Mouse (Mus musculus) hindbrain, embryonic 16.5 days (tissue): ENCODE results near the gene H2-M10.5. TPM values are rescaled to one million over a fixed set of nuclear protein-coding genes. Genes with fewer than 3 reads are reported as not detected.
"Not testable (repeated sequence)": the region's sequence is repeated elsewhere in the genome, so short reads cannot be mapped to it uniquely, and the experiment has no call there.

Experiments
- ATAC-seq: fragments of 200-750 bp; cut with Nextera tagmentation; 2 replicates; pipeline ENCODE4 v1.8.0; 2017; ENCODE audit warnings: moderate TSS enrichment, moderate library complexity
- H3K27ac ChIP-seq: fragments of 300-500 bp; sonication (generic); 2 replicates; pipeline ENCODE4 v1.5.1; 2014; ENCODE audit warnings: low read depth, mild to moderate bottlenecking, control low read depth, low read length, moderate library complexity
- H3K27me3 ChIP-seq: fragments of 300-500 bp; sonication (generic); replicated peaks from 2 replicates; pipeline ENCODE4 v1.6.1; 2014; ENCODE audit warnings: low read length; ENCODE audit not compliant: control insufficient read depth, insufficient read depth
- H3K36me3 ChIP-seq: fragments of 300-500 bp; sonication (generic); 2 replicates; pipeline ENCODE4 v1.6.1; 2014; ENCODE audit warnings: mild to moderate bottlenecking, low read length, moderate library complexity, mixed read lengths; ENCODE audit not compliant: control insufficient read depth, insufficient read depth
- H3K4me1 ChIP-seq: fragments of 300-500 bp; sonication (generic); 2 replicates; pipeline ENCODE4 v1.6.1; 2014; ENCODE audit warnings: low read depth, low read length; ENCODE audit not compliant: control insufficient read depth, insufficient read depth
- H3K4me2 ChIP-seq: fragments of 300-500 bp; sonication (generic); 2 replicates; pipeline ENCODE4 v1.6.1; 2014; ENCODE audit warnings: mild to moderate bottlenecking, low read length, control low read depth, moderate library complexity
- H3K4me3 ChIP-seq: fragments of 300-500 bp; sonication (generic); 2 replicates; pipeline ENCODE4 v1.5.1; 2014; ENCODE audit warnings: mild to moderate bottlenecking, low read length, control low read depth, moderate library complexity
- H3K9ac ChIP-seq: fragments of 300-500 bp; sonication (generic); 2 replicates; pipeline ENCODE4 v1.6.1; 2014; ENCODE audit warnings: low read depth, mild to moderate bottlenecking, control low read depth, low read length, moderate library complexity
- H3K9me3 ChIP-seq: fragments of 300-500 bp; sonication (generic); 2 replicates; pipeline ENCODE4 v1.6.1; 2014; ENCODE audit warnings: mild to moderate bottlenecking, low read length, moderate library complexity; ENCODE audit not compliant: control insufficient read depth
- WGBS: fragments of 180-500 bp; shearing (Covaris S2); extraction: QIAGEN DNeasy Blood & Tissue Kit; methylation state at CpG from one replicate; pipeline ENCODE4 v1.1.7; 2014; 5-methylcytosine and 5-hydroxymethylcytosine counted together
- polyA plus RNA-seq: library from polyadenylated mRNA; unstranded; fragments of >200 nt; fragmentation: Nextera tagmentation; extraction: Ambion mirVana; gene quantifications from 2 replicates; pipeline ENCODE4 v1.2.1, GENCODE M21; 2015

H2-M10.5 gene
- polyA plus RNA-seq, 1 experiment from 2014 or later: not detected

DNA sequence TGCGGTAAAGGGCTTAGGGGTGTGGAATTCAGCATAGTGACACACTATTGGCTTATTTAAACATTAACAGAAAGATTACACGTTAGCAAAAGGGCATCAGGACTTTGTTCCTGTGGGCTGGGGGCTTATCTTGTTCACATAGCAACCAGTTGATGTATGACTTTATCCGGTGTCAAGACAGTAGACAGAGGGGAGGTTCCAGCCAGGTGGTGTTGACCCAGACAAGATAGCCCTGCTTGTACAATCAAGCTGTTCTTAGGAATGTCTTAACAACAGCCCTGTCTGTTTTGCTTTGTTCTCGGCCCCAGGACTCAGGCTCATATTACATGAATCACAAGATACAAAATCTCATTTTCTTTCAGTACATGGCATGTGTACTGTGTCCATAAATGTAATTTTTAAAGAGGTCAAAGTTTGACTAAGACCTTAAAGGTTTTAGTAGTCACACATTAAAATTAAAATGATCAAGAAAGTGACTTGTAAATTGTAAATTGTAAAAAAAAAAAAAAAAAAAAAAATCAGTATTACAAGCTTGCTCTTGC is 27.3 kb downstream of the H2-M10.5 start:
- not testable (repeated sequence) for H3K4me3 ChIP-seq, ATAC-seq, H3K9me3 ChIP-seq, H3K4me1 ChIP-seq, H3K9ac ChIP-seq, H3K27ac ChIP-seq, H3K4me2 ChIP-seq, H3K27me3 ChIP-seq, H3K36me3 ChIP-seq
- WGBS: 79% methylated on average over 4 of the region's 4 CpGs

DNA sequence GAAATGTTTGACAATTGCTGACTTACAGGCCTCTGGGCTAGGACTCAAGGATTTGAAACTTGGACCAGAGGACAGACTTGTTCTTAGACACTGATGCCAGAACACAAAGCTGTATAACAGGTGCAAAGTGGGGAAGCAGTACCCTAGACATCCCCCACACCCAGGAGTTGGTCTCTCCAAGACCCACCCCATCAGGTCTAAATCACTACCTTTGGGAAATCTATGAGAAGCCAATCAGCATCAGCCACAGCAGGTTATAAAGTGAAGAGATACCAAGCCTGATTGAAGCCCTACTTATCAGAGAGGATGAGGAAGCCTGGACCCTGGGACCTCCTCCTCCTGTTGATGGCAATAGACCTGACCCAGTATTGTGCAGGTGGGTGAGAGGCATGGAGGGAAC is 39.2 kb downstream of the H2-M10.5 start, which contains the start of gene H2-M10.6:
Gene H2-M10.6 (plus strand): TSS at position 301 of the 400 bp plus-strand sequence.
- H3K4me3 ChIP-seq: no peak within 1 kb of the TSS
- no peak for ATAC-seq

GRCm38 (mm10) chr17:36824005-36824404 is 51.3 kb downstream of the H2-M10.5 start:
- no peak for ATAC-seq
- no peaks in the 10 kb centered on the region for H3K9me3 ChIP-seq
- H3K36me3 ChIP-seq: no peaks in the 10 kb centered on the region
- no peak overlapping the region for H3K9ac ChIP-seq
- no peak overlapping the region for H3K4me2 ChIP-seq
- H3K27me3 ChIP-seq: no peaks in the 10 kb centered on the region
- H3K4me1 ChIP-seq: no peaks in the 10 kb centered on the region
- H3K4me3 ChIP-seq: no peak overlapping the region
- H3K27ac ChIP-seq: no peak overlapping the region

More for the DNA sequence above, 39.2 kb downstream of the H2-M10.5 start, which contains the start of gene H2-M10.6:
- no peaks in the 10 kb centered on the region for H3K36me3 ChIP-seq
- H3K4me1 ChIP-seq: no peaks in the 10 kb centered on the region
- no peak within 1 kb of the TSS for H3K27ac ChIP-seq
- no peak within 1 kb of the TSS for H3K9ac ChIP-seq
- H3K27me3 ChIP-seq: no peaks in the 10 kb centered on the region
- H3K4me2 ChIP-seq: no peak within 1 kb of the TSS
- H3K9me3 ChIP-seq: no peaks in the 10 kb centered on the region

DNA sequence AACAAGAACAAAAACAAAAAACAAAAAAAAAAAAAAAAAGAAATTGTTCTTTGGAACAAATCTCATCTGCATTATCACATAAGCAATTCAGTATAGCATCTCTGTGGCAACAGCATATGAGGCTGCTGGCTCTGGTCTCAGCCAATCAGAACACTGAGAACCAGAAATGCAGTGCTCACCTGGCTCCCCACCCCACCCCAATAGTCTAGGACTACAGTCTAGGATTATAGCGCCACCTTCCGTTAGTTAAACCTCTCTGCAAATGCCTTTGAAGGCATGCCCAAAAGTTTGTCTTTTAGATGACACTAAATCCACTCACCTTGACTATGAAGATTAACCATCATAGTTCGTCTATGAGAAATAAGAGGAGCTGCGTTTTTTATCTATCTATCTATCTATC is 52.8 kb downstream of the H2-M10.5 start:
- H3K4me3 ChIP-seq: no peak overlapping the region
- no peak overlapping the region for H3K27ac ChIP-seq
- no peaks in the 10 kb centered on the region for H3K36me3 ChIP-seq
- H3K9me3 ChIP-seq: no peaks in the 10 kb centered on the region
- no peaks in the 10 kb centered on the region for H3K27me3 ChIP-seq
- peak; percentile 83 for ATAC-seq
- H3K4me1 ChIP-seq: no peaks in the 10 kb centered on the region
- peak overlapping the region; percentile 50 for H3K4me2 ChIP-seq
- WGBS: 30% methylated on average over 4 of the region's 4 CpGs
- H3K9ac ChIP-seq: no peak overlapping the region

Other genes starting within 250 kb of the H2-M10.5 start
- not detected in 2 replicates for gene H2-M11, start 225.8 kb upstream of the H2-M10.5 start, polyA plus RNA-seq
- gene H2-M9, start 130.2 kb upstream of the H2-M10.5 start, polyA plus RNA-seq: not detected in 2 replicates
- gene H2-M1, start 100.7 kb upstream of the H2-M10.5 start, polyA plus RNA-seq: not detected in 2 replicates
- not detected in 2 replicates for gene H2-M10.6, start 39.3 kb downstream of the H2-M10.5 start, polyA plus RNA-seq
- gene Trim26, start 64.2 kb downstream of the H2-M10.5 start, polyA plus RNA-seq: 49.5 and 53.8 TPM in 2 replicates
- gene Trim15, start 94.3 kb downstream of the H2-M10.5 start, polyA plus RNA-seq: 0.90 and 1.1 TPM in 2 replicates
- gene Trim10, start 96.7 kb downstream of the H2-M10.5 start, polyA plus RNA-seq: 0.78 and 1.2 TPM in 2 replicates
- gene Trim40, start 117.2 kb downstream of the H2-M10.5 start, polyA plus RNA-seq: 0.08 TPM in 1 of 2 replicates, not detected in the other
- not detected in 2 replicates for gene Trim31, start 125.2 kb downstream of the H2-M10.5 start, polyA plus RNA-seq
- gene Rnf39, start 170.0 kb downstream of the H2-M10.5 start, polyA plus RNA-seq: 1.6 and 2.6 TPM in 2 replicates
- 156 and 165 TPM in 2 replicates for gene Ppp1r11, start 178.8 kb downstream of the H2-M10.5 start, polyA plus RNA-seq
- gene Znrd1, start 185.6 kb downstream of the H2-M10.5 start, polyA plus RNA-seq: 48.8 and 51.7 TPM in 2 replicates
- gene Znrd1as, start 185.7 kb downstream of the H2-M10.5 start, polyA plus RNA-seq: 4.5 and 5.6 TPM in 2 replicates
- 0.36 and 0.50 TPM in 2 replicates for gene 2410137M14Rik, start 208.3 kb downstream of the H2-M10.5 start, polyA plus RNA-seq
- gene H2-M5, start 216.6 kb downstream of the H2-M10.5 start, polyA plus RNA-seq: 2.4 and 2.6 TPM in 2 replicates
- 206 and 224 TPM in 2 replicates for gene Zfp57, start 228.3 kb downstream of the H2-M10.5 start, polyA plus RNA-seq